Comparison of ENCODE assay signal across 8 mouse cellular contexts in genomic region chr11:70239541-70240279, GRCm38 (mm10). TPM values are rescaled to one million over a fixed set of nuclear protein-coding genes. Genes with fewer than 3 reads are reported as not detected.
DNase-seq lines count a peak whose midpoint lies in the region; ATAC-seq and TF ChIP-seq lines count a peak whose summit lies in the region.

Gene Gm21988, minus strand, starts transcription at chr11:70239830.
Gene Rnasek, minus strand, starts transcription at chr11:70239842.

- H3K9me3 ChIP-seq in hindbrain, embryonic 16.5 days (ENCODE audit: control insufficient read depth, low read length), result no peaks in the 10 kb centered on the region

- under 1% methylated on average over 31 of the region's 35 CpGs for WGBS in hindbrain, embryonic 16.5 days

- peak within 1 kb of the TSS; percentile 96 for H3K4me2 ChIP-seq in hindbrain, embryonic 16.5 days (ENCODE audit: low read length)

- peak; percentile 69 for DNase-seq in Patski (ENCODE audit: low read depth, low spot score)
- DNase-seq in cerebellum, postnatal 10 days, result peak; percentile 83 to 89
- DNase-seq in frontal cortex, postnatal 36 days (ENCODE audit: low spot score in 2 of 2), result peak; percentile 83 to 89
- DNase-seq in left cerebral cortex, adult 18-20 months (ENCODE audit: low spot score in 2 of 2), result peak; percentile 74 to 79
- peak; percentile 82 to 87 for DNase-seq in lung, postnatal 4 days
- DNase-seq in retina, postnatal 1 day, result peak; percentile 93
- DNase-seq in thymus, postnatal 4 days, result peak; percentile 77

- POLR2A ChIA-PET in Patski (lab: Charles Lee), result interaction anchor here (1.1 to 2.0 kb wide), 5 partner anchors 7 to 19 kb away, joined by 4 to 8 read pairs (median 5); no protein-coding TSS in a partner anchor

- peaks cover 10% of the 10 kb centered on the region for H3K27me3 ChIP-seq in Patski
- no peaks in the 10 kb centered on the region for H3K27me3 ChIP-seq in hindbrain, embryonic 16.5 days (replicated peaks; ENCODE audit: control insufficient read depth, insufficient read depth, low read length)

- peak; percentile 8 for ATAC-seq in Patski
- ATAC-seq in hindbrain, embryonic 16.5 days, result peak; percentile 53

- H3K27ac ChIP-seq in hindbrain, embryonic 16.5 days (ENCODE audit: low read depth, low read length), result peak within 1 kb of the TSS; percentile 88

- in situ Hi-C loops in Patski (cut with MboI; ENCODE audit: low pct_unique_long_range_greater_than_20kb), result no loop called here

- CTCF ChIA-PET in Patski (lab: Charles Lee), result interaction anchor here (2.4 kb wide), 1 partner anchor 9 kb away, joined by 12 read pairs; the partner anchor contains the start of gene Bcl6b

- TF ChIP-seq CTCF in Patski (IDR thresholded peaks at IDR 0.05), result no peak

- peaks cover 4% of the 10 kb centered on the region for H3K36me3 ChIP-seq in hindbrain, embryonic 16.5 days (ENCODE audit: control insufficient read depth, insufficient read depth, low read length)

- peaks cover 25% of the 10 kb centered on the region for H3K4me1 ChIP-seq in hindbrain, embryonic 16.5 days (ENCODE audit: control insufficient read depth, insufficient read depth, low read depth, low read length)

- peak within 1 kb of the TSS; percentile 95 for H3K9ac ChIP-seq in hindbrain, embryonic 16.5 days (ENCODE audit: low read depth, low read length)

- peak within 1 kb of the TSS; percentile 93 for H3K4me3 ChIP-seq in hindbrain, embryonic 16.5 days (ENCODE audit: low read length)

RNA-seq across cellular contexts. Expression of gene Gm21988, which starts in this region (rescaled TPM):
- polyA plus RNA-seq in Patski (2021), result 4.3 TPM
- 13.8 and 15.7 TPM in 2 replicates for polyA plus RNA-seq in hindbrain, embryonic 16.5 days (2015; fragmentation: Nextera tagmentation; extraction: Ambion mirVana)
- total RNA-seq in left cerebral cortex, adult 18-20 months (2021), result 1 to 10 TPM; 3.0 to 4.8 TPM

RNA-seq across cellular contexts. Expression of gene Rnasek, which starts in this region (rescaled TPM):
- polyA plus RNA-seq in Patski (2021), result 145 TPM
- polyA plus RNA-seq in hindbrain, embryonic 16.5 days (2015; fragmentation: Nextera tagmentation; extraction: Ambion mirVana), result 416 and 443 TPM in 2 replicates
- total RNA-seq in left cerebral cortex, adult 18-20 months (2021), result 100 to 1,000 TPM; 269 to 280 TPM

Comparison
In these comparisons a context has a peak if more than half of its experiments do, and no peak if none do; other contexts are left out.
1. Peak in every context shown above with its lines: DNase-seq, ATAC-seq, H3K4me3 ChIP-seq and H3K27ac ChIP-seq.